Mouse (Mus musculus): ENCODE data around the gene Sec16a. TPM values are rescaled to one million over a fixed set of nuclear protein-coding genes. Genes with fewer than 3 reads are reported as not detected.

The Sec16a gene
- total and polyA plus RNA-seq, 2 experiments from 2014 or later = 12.6 to 76.7 TPM

DNA sequence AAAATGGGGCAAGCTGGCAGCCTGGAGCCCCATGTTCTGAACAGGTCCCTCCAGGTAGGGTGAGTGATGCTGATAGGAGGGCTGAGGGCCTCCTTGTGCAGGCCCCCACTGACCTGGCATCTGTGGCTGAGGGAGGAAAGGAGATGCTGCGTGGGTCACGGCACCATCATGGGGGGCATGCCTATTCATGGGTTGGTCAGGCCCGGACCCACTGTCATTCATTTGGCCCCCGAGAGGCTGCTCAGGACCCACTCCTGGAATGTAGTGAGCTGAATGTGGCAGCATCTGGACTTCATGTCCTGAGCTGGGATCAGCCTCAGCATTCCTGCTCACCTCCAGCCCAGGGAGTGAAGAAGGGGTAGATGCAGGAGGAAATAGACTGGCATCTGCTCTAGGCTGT lies 3.8 kb downstream of the Sec16a start:
- no peak for ATAC-seq (ENCODE audit: low FRiP score)
- WGBS = 90% methylated on average over 4 of the region's 4 CpGs

DNA sequence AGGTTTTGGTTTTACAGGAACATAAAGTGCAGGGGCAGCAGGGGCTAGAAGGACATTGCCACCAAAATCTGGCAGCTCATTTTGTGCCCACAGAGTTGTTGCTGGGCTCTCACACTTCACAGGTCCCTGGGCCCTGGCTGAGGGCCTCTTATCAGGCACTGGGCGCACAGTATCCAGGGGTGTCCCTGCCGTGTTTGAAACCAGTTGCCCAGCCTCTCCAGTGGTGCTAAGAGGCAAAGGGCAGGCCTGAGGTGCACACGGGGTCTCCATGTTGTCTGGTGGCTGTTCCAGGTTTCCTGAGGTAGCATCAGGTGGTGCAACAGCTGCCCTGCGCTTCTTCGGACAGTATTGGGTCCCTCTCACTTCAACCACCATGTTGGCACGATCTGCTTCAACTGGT lies 5.3 kb downstream of the Sec16a start:
- H3K36me3 ChIP-seq (ENCODE audit: insufficient read depth, low read length) = peaks cover 51% of the 10 kb centered on the region

More for the DNA sequence above, 3.8 kb downstream of the Sec16a start:
- Histone ChIP-seq H3K36me3 (ENCODE audit: insufficient read depth, low read length) (peaks cover 37% of the 10 kb centered on the region), H3K27me3 (ENCODE audit: insufficient read depth, low read length) (no peaks in the 10 kb centered on the region), H3K9me3 (ENCODE audit: low read length) (no peaks in the 10 kb centered on the region), H3K4me2 (ENCODE audit: low read depth, low read length, poor library complexity, severe bottlenecking) (no peak overlapping the region), H3K9ac (replicated peaks; ENCODE audit: low read length, poor library complexity, severe bottlenecking) (no peak overlapping the region), H3K4me3 (ENCODE audit: low read depth, low read length) (no peak overlapping the region), H3K27ac (ENCODE audit: low read depth, low read length) (no peak overlapping the region), H3K4me1 (ENCODE audit: insufficient read depth, low read length) (peaks cover 9% of the 10 kb centered on the region)
- DNase-seq (ENCODE audit: low spot score) = no peak
- no peak for TF ChIP-seq CTCF (IDR thresholded peaks at IDR 0.05)

DNA sequence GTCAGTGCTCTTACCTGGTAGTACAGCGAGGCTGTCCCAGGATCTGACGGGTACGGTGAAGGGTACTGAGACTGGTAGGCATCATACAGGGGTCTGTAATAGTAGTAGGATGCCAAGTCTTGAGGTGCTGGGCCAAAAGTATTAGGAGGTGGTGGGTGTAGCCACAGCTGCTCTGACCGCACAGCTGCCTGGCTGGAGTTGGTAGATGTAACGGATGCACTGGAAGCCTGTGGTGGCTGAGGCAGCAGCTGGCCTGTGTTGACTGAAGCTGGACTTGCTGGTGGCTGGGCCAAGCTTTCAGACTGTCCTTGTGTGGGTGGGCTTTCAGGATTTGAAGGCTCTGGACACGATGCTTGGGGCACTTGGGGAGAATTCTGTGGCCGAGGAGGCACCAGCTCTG lies 6.6 kb downstream of the Sec16a start:
- H3K9me3 ChIP-seq (ENCODE audit: low read length) = no peaks in the 10 kb centered on the region
- TF ChIP-seq CTCF (IDR thresholded peaks at IDR 0.05) = no peak
- no peak overlapping the region for H3K27ac ChIP-seq (ENCODE audit: low read depth, low read length)
- DNase-seq (ENCODE audit: low spot score) = no peak
- 88% methylated on average over 7 of the region's 7 CpGs for WGBS
- no peak for ATAC-seq (ENCODE audit: low FRiP score)
- peaks cover 59% of the 10 kb centered on the region for H3K36me3 ChIP-seq (ENCODE audit: insufficient read depth, low read length)
- no peak overlapping the region for H3K4me3 ChIP-seq (ENCODE audit: low read depth, low read length)
- no peak overlapping the region for H3K9ac ChIP-seq (replicated peaks; ENCODE audit: low read length, poor library complexity, severe bottlenecking)
- no peaks in the 10 kb centered on the region for H3K27me3 ChIP-seq (ENCODE audit: insufficient read depth, low read length)
- no peaks in the 10 kb centered on the region; the same call in 1 of the 2 replicates for H3K4me1 ChIP-seq (ENCODE audit: insufficient read depth, low read length)
- H3K4me2 ChIP-seq (ENCODE audit: low read depth, low read length, poor library complexity, severe bottlenecking) = no peak overlapping the region

More for the DNA sequence above, 5.3 kb downstream of the Sec16a start:
- 95% methylated on average over 6 of the region's 6 CpGs for WGBS
- H3K4me1 ChIP-seq (ENCODE audit: insufficient read depth, low read length) = peaks cover 7% of the 10 kb centered on the region
- no peak for DNase-seq (ENCODE audit: low spot score)
- no peak overlapping the region for H3K27ac ChIP-seq (ENCODE audit: low read depth, low read length)
- H3K9me3 ChIP-seq (ENCODE audit: low read length) = no peaks in the 10 kb centered on the region
- no peaks in the 10 kb centered on the region for H3K27me3 ChIP-seq (ENCODE audit: insufficient read depth, low read length)
- H3K9ac ChIP-seq (replicated peaks; ENCODE audit: low read length, poor library complexity, severe bottlenecking) = no peak overlapping the region
- TF ChIP-seq CTCF (IDR thresholded peaks at IDR 0.05) = no peak
- no peak overlapping the region for H3K4me3 ChIP-seq (ENCODE audit: low read depth, low read length)
- no peak overlapping the region for H3K4me2 ChIP-seq (ENCODE audit: low read depth, low read length, poor library complexity, severe bottlenecking)
- ATAC-seq (ENCODE audit: low FRiP score) = no peak

DNA sequence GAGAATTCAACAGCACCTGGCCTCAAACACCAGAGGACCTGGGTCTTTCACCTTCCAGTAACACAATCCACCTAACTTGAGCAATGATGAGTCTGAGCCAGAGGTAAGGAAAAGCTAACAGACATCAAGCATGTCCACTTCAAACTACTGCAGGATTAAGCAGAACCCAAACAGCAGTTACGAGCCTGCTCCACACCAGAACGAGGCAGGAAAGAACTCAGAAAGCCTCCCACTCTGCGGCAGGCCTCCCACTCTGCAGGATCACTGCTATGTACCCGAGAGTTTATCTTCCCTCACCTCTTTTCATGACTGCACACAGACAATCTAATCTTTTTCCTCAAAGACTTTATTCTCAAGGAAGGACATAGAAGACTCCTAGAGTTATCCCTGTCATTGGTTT lies 7.8 kb downstream of the Sec16a start:
- no peak for DNase-seq (ENCODE audit: low spot score)
- no peaks in the 10 kb centered on the region for H3K4me1 ChIP-seq (ENCODE audit: insufficient read depth, low read length)
- H3K4me2 ChIP-seq (ENCODE audit: low read depth, low read length, poor library complexity, severe bottlenecking) = no peak overlapping the region
- no peak overlapping the region for H3K4me3 ChIP-seq (ENCODE audit: low read depth, low read length)
- no peak for TF ChIP-seq CTCF (IDR thresholded peaks at IDR 0.05)
- peaks cover 63% of the 10 kb centered on the region for H3K36me3 ChIP-seq (ENCODE audit: insufficient read depth, low read length)
- ATAC-seq (ENCODE audit: low FRiP score) = no peak
- WGBS = 69% methylated on average over 4 of the region's 4 CpGs
- no peaks in the 10 kb centered on the region for H3K9me3 ChIP-seq (ENCODE audit: low read length)
- no peak overlapping the region for H3K27ac ChIP-seq (ENCODE audit: low read depth, low read length)
- H3K9ac ChIP-seq (replicated peaks; ENCODE audit: low read length, poor library complexity, severe bottlenecking) = no peak overlapping the region
- H3K27me3 ChIP-seq (ENCODE audit: insufficient read depth, low read length) = no peaks in the 10 kb centered on the region

DNA sequence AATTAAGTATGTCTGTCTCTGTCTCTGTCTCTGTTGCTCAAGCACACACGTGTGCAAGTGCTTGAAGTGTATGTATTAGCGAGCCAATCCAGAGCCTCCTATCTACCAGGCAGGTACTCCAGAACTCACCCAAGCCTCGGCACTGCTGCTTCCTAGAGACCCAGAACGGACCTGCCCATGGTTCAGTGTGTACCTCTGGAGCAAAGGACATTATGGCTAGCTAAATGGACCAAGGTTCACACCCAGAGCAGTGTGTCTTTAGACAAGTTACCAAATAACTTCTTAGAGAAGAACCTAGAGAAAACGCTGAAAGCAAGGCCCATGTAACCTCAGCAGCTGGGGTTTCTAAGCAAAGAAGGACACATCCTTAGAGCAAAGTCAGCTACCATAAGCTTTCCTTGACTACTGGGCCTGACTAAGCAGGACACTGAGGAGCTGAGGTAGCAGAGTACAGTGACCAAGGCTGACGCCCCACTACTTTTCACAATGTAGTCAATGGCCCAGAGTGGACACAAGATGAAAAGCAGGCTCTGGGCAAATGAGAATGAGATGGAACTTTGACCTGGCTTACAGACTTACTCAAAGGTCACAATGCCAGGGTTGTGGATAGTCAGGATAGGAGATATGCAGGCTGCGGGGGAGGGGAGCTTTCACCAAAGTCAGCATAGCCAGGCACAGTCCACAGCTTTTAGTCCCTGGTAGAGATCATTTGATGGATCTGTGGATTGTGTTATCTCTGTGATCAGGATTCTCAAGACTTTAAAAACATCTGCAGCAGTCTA lies 10.0 kb downstream of the Sec16a start:
- DNase-seq (ENCODE audit: low spot score) (no peak), ATAC-seq (ENCODE audit: low FRiP score) (no peak)
- no peak overlapping the region for H3K4me3 ChIP-seq (ENCODE audit: low read depth, low read length)
- H3K9ac ChIP-seq (replicated peaks; ENCODE audit: low read length, poor library complexity, severe bottlenecking) = no peak overlapping the region
- 92% methylated on average over 7 of the region's 7 CpGs for WGBS
- TF ChIP-seq CTCF (IDR thresholded peaks at IDR 0.05) = no peak
- H3K27ac ChIP-seq (ENCODE audit: low read depth, low read length) = no peak overlapping the region
- no peaks in the 10 kb centered on the region for H3K9me3 ChIP-seq (ENCODE audit: low read length)
- no peaks in the 10 kb centered on the region for H3K4me1 ChIP-seq (ENCODE audit: insufficient read depth, low read length)
- H3K4me2 ChIP-seq (ENCODE audit: low read depth, low read length, poor library complexity, severe bottlenecking) = no peak overlapping the region
- H3K36me3 ChIP-seq (ENCODE audit: insufficient read depth, low read length) = peaks cover 59% of the 10 kb centered on the region
- H3K27me3 ChIP-seq (ENCODE audit: insufficient read depth, low read length) = no peaks in the 10 kb centered on the region

DNA sequence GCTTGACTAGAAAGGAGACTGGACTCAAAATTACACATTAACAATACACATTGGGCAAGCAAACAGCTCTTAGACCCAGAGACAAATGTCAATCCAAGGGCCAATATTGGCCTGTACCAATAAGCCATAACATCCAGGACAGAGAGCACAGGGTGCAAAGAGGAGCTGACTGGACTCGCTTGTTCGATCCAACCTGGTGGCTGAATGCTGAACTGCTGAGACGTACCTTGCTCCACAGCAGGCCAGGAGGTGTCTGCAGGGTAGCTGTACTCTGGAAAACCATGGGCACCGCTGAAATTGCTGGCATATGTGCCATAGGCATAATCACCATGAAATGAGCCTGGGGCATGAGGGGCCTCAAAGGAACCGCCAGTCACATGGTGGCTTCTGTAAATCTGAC lies 15.2 kb downstream of the Sec16a start:
- ATAC-seq (ENCODE audit: low FRiP score) = no peak
- DNase-seq (ENCODE audit: low spot score) = no peak

More for the DNA sequence above, 15.2 kb downstream of the Sec16a start:
- H3K4me3 ChIP-seq (ENCODE audit: low read depth, low read length) = no peak overlapping the region
- TF ChIP-seq CTCF (IDR thresholded peaks at IDR 0.05) = no peak; the same call in 1 of the 2 replicates
- no peak overlapping the region for H3K4me2 ChIP-seq (ENCODE audit: low read depth, low read length, poor library complexity, severe bottlenecking)
- H3K9ac ChIP-seq (replicated peaks; ENCODE audit: low read length, poor library complexity, severe bottlenecking) = no peak overlapping the region
- H3K4me1 ChIP-seq (ENCODE audit: insufficient read depth, low read length) = no peaks in the 10 kb centered on the region
- H3K27ac ChIP-seq (ENCODE audit: low read depth, low read length) = no peak overlapping the region
- no peaks in the 10 kb centered on the region for H3K9me3 ChIP-seq (ENCODE audit: low read length)
- peaks cover 75% of the 10 kb centered on the region for H3K36me3 ChIP-seq (ENCODE audit: insufficient read depth, low read length)
- H3K27me3 ChIP-seq (ENCODE audit: insufficient read depth, low read length) = no peaks in the 10 kb centered on the region
- WGBS = 86% methylated on average over 5 of the region's 5 CpGs

Data from midbrain, postnatal 0 days (tissue).